Mouse (Mus musculus) liver, embryonic 11.5 days (tissue): ENCODE data around the gene Prrc2a. TPM values are rescaled to one million over a fixed set of nuclear protein-coding genes. Genes with fewer than 3 reads are reported as not detected.
A peak's percentile ranks its signal among the peaks of the same experiment; 100 is the strongest.
"Not testable (repeated sequence)": the region's sequence is repeated elsewhere in the genome, so short reads cannot be mapped to it uniquely, and the experiment has no call there.

Source experiments
- ATAC-seq: fragments of 200-750 bp; cut with Nextera tagmentation; replicated peaks from 2 replicates; pipeline ENCODE4 v1.8.0; 2017; ENCODE audit warnings: moderate number of reproducible peaks, mild to moderate bottlenecking, moderate TSS enrichment, moderate library complexity; ENCODE audit not compliant: low FRiP score
- DNase-seq: peaks from one replicate; pipeline ENCODE4 v3.0.0-alpha.2; 2017; ENCODE audit warnings: low spot score
- H3K27ac ChIP-seq: fragments of 300-500 bp; sonication (generic); 2 replicates; pipeline ENCODE4 v1.5.1; 2014; ENCODE audit warnings: mild to moderate bottlenecking, low read depth, low read length, control low read depth
- H3K27me3 ChIP-seq: fragments of 300-500 bp; sonication (generic); replicated peaks from 2 replicates; pipeline ENCODE4 v1.6.1; 2014; ENCODE audit warnings: low read length, mixed read lengths; ENCODE audit not compliant: control insufficient read depth, insufficient read depth
- H3K36me3 ChIP-seq: fragments of 300-500 bp; sonication (generic); 2 replicates; pipeline ENCODE4 v1.6.1; 2014; ENCODE audit warnings: mild to moderate bottlenecking, low read length, moderate library complexity, mixed read lengths; ENCODE audit not compliant: control insufficient read depth, insufficient read depth
- H3K4me1 ChIP-seq: fragments of 300-500 bp; sonication (generic); replicated peaks from 2 replicates; pipeline ENCODE4 v1.6.1; 2014; ENCODE audit warnings: low read length, mixed read lengths; ENCODE audit not compliant: control insufficient read depth, insufficient read depth
- H3K4me2 ChIP-seq: fragments of 300-500 bp; sonication (generic); 2 replicates; pipeline ENCODE4 v1.6.1; 2014; ENCODE audit warnings: mild to moderate bottlenecking, control low read depth, moderate library complexity
- H3K4me3 ChIP-seq: fragments of 300-500 bp; sonication (generic); 2 replicates; pipeline ENCODE4 v1.5.1; 2014; ENCODE audit warnings: low read depth, low read length, control low read depth
- H3K9ac ChIP-seq: fragments of 300-500 bp; sonication (generic); 2 replicates; pipeline ENCODE4 v1.6.1; 2014; ENCODE audit warnings: low read depth, low read length, control low read depth
- H3K9me3 ChIP-seq: fragments of 300-500 bp; sonication (generic); 2 replicates; pipeline ENCODE4 v1.6.1; 2016; ENCODE audit warnings: low read length, inconsistent platforms, mixed read lengths; ENCODE audit not compliant: control insufficient read depth
- WGBS: fragments of 180-500 bp; shearing (Covaris S2); extraction: QIAGEN DNeasy Blood & Tissue Kit; methylation state at CpG from one replicate; pipeline ENCODE4 v1.1.7; 2014; 5-methylcytosine and 5-hydroxymethylcytosine counted together
- polyA plus RNA-seq: library from polyadenylated mRNA; unstranded; fragments of >200 nt; fragmentation: Nextera tagmentation; extraction: Ambion mirVana; gene quantifications from 2 replicates; pipeline ENCODE4 v1.2.1, GENCODE M21; 2014

Gene Prrc2a
- polyA plus RNA-seq, 1 experiment from 2014 or later: 205 TPM

- Histone ChIP-seq H3K27me3 (no peaks in the 10 kb centered on the region), H3K9ac (peak within 1 kb of the TSS; percentile 79), H3K27ac (peak within 1 kb of the TSS; percentile 77), H3K36me3 (peaks cover 6% of the 10 kb centered on the region; the same call in 1 of the 2 replicates), H3K4me1 (peaks cover 20% of the 10 kb centered on the region), H3K4me2 (peak within 1 kb of the TSS; percentile 85), H3K9me3 (no peaks in the 10 kb centered on the region), H3K4me3 (peak within 1 kb of the TSS; percentile 63)
- WGBS: under 1% methylated on average over 36 of the region's 36 CpGs
- ATAC-seq (peak; percentile 79), DNase-seq (peak; percentile 79)
Observed at GRCm38 (mm10) chr17:35126206-35126611, 38.5 kb downstream of the Prrc2a start, which contains the start of gene D17H6S53E. Gene D17H6S53E, plus strand, starts transcription at chr17:35126373.

- Histone ChIP-seq H3K4me2 (peak overlapping the region; percentile 85), H3K9me3 (no peaks in the 10 kb centered on the region), H3K36me3 (0 out of 2 replicates have a peak, but pooled peaks cover 6% of the 10 kb centered on the region), H3K4me3 (peak overlapping the region; percentile 63), H3K4me1 (peaks cover 20% of the 10 kb centered on the region), H3K27ac (peak overlapping the region; percentile 77), H3K27me3 (no peaks in the 10 kb centered on the region), H3K9ac (peak overlapping the region; percentile 79)
- DNase-seq (no peak), ATAC-seq (no peak)
- WGBS: 30% methylated on average over 6 of the region's 6 CpGs
Observed at GRCm38 (mm10) chr17:35125578-35125977, 39.1 kb downstream of the Prrc2a start.

GRCm38 (mm10) chr17:35125081-35125480, 39.6 kb downstream of the Prrc2a start:
- peak overlapping the region; percentile 63; the same call in 1 of the 2 replicates for H3K4me3 ChIP-seq
- H3K4me1 ChIP-seq: peaks cover 24% of the 10 kb centered on the region
- WGBS: 100% methylated on average over 1 of the region's 1 CpGs
- H3K27ac ChIP-seq: no peak overlapping the region
- 0 out of 2 replicates have a peak, but pooled peaks cover 2% of the 10 kb centered on the region for H3K36me3 ChIP-seq
- H3K4me2 ChIP-seq: peak overlapping the region; percentile 85
- DNase-seq (no peak), ATAC-seq (no peak)
- H3K9me3 ChIP-seq: no peaks in the 10 kb centered on the region
- H3K9ac ChIP-seq: no peak overlapping the region
- H3K27me3 ChIP-seq: no peaks in the 10 kb centered on the region

- not testable (repeated sequence) for H3K27ac ChIP-seq, H3K9ac ChIP-seq, H3K4me3 ChIP-seq, ATAC-seq, H3K9me3 ChIP-seq, H3K27me3 ChIP-seq, H3K36me3 ChIP-seq, DNase-seq, H3K4me2 ChIP-seq
- H3K4me1 ChIP-seq: peaks cover 26% of the 10 kb centered on the region
- 89% methylated on average over 12 of the region's 12 CpGs for WGBS
Observed at GRCm38 (mm10) chr17:35124261-35124896, 40.3 kb downstream of the Prrc2a start.

GRCm38 (mm10) chr17:35123287-35123686, 41.4 kb downstream of the Prrc2a start:
- not testable (repeated sequence) for H3K9ac ChIP-seq, DNase-seq, H3K27ac ChIP-seq, H3K4me2 ChIP-seq, ATAC-seq, H3K27me3 ChIP-seq, H3K36me3 ChIP-seq, H3K9me3 ChIP-seq, H3K4me3 ChIP-seq
- WGBS: 88% methylated on average over 9 of the region's 9 CpGs
- H3K4me1 ChIP-seq: peaks cover 26% of the 10 kb centered on the region

GRCm38 (mm10) chr17:35121871-35122303, 42.8 kb downstream of the Prrc2a start, which contains the start of gene Csnk2b:
Gene Csnk2b, minus strand, starts transcription at chr17:35122053.
- H3K27me3 ChIP-seq: no peaks in the 10 kb centered on the region
- 0% methylated on average over 19 of the region's 19 CpGs for WGBS
- no peaks in the 10 kb centered on the region for H3K9me3 ChIP-seq
- H3K27ac ChIP-seq: peak within 1 kb of the TSS; percentile 94
- H3K4me2 ChIP-seq: peak within 1 kb of the TSS; percentile 89
- peak; percentile 67 for DNase-seq
- H3K4me1 ChIP-seq: peaks cover 21% of the 10 kb centered on the region
- peaks cover 18% of the 10 kb centered on the region for H3K36me3 ChIP-seq
- peak within 1 kb of the TSS; percentile 80 for H3K4me3 ChIP-seq
- peak within 1 kb of the TSS; percentile 83 for H3K9ac ChIP-seq
- no peak for ATAC-seq

- ATAC-seq (peak; percentile 92), DNase-seq (peak; percentile 96)
- Histone ChIP-seq H3K27ac (peak within 1 kb of the TSS; percentile 94), H3K4me3 (peak within 1 kb of the TSS; percentile 80), H3K27me3 (no peaks in the 10 kb centered on the region), H3K36me3 (peaks cover 18% of the 10 kb centered on the region), H3K9ac (peak within 1 kb of the TSS; percentile 83), H3K4me2 (peak within 1 kb of the TSS; percentile 89), H3K9me3 (no peaks in the 10 kb centered on the region), H3K4me1 (peaks cover 16% of the 10 kb centered on the region)
- under 1% methylated on average over 50 of the region's 50 CpGs for WGBS
Observed at GRCm38 (mm10) chr17:35121143-35121799, 43.4 kb downstream of the Prrc2a start, which contains the start of gene Gpank1. Gene Gpank1, plus strand, starts transcription at chr17:35121455.

GRCm38 (mm10) chr17:35120745-35121142, 44.0 kb downstream of the Prrc2a start:
- under 1% methylated on average over 33 of the region's 33 CpGs for WGBS
- no peak for ATAC-seq

More at GRCm38 (mm10) chr17:35120745-35121142, 44.0 kb downstream of the Prrc2a start:
- H3K4me2 ChIP-seq: peak overlapping the region; percentile 79
- H3K27me3 ChIP-seq: no peaks in the 10 kb centered on the region
- H3K9ac ChIP-seq: peak overlapping the region; percentile 81
- H3K4me3 ChIP-seq: peak overlapping the region; percentile 80
- peaks cover 16% of the 10 kb centered on the region for H3K4me1 ChIP-seq
- H3K9me3 ChIP-seq: no peaks in the 10 kb centered on the region
- peak overlapping the region; percentile 94 for H3K27ac ChIP-seq
- peaks cover 21% of the 10 kb centered on the region for H3K36me3 ChIP-seq
- DNase-seq: no peak
